Mouse (Mus musculus): ENCODE measurements around the gene Foxf1.

Foxf1 gene

GRCm38 (mm10) chr8:121082218-121083092 is 1.7 kb upstream of the Foxf1 start:
- DNase-seq (ENCODE audit: low spot score in 2 of 2), result no peak

GRCm38 (mm10) chr8:121083093-121083935 is 872 bp upstream of the Foxf1 start:
- DNase-seq (ENCODE audit: low spot score in 2 of 2), result no peak

- DNase-seq (ENCODE audit: low spot score in 2 of 2), result no peak
These were observed 313 bp upstream of the Foxf1 start for GRCm38 (mm10) chr8:121083936-121084209.

- no peak for DNase-seq (ENCODE audit: low spot score in 2 of 2)
These were observed 825 bp downstream of the Foxf1 start for GRCm38 (mm10) chr8:121085011-121085410.

- no peak for DNase-seq (ENCODE audit: low spot score in 2 of 2)
These were observed 1.4 kb downstream of the Foxf1 start for GRCm38 (mm10) chr8:121085561-121085960.

- no peak for DNase-seq (ENCODE audit: low spot score in 2 of 2)
These were observed 2.1 kb downstream of the Foxf1 start for GRCm38 (mm10) chr8:121086004-121086900.

- no peak for DNase-seq (ENCODE audit: low spot score in 2 of 2)
These were observed 4.1 kb downstream of the Foxf1 start for GRCm38 (mm10) chr8:121088281-121088680.

GRCm38 (mm10) chr8:121088871-121089630 is 4.9 kb downstream of the Foxf1 start:
- DNase-seq (ENCODE audit: low spot score in 2 of 2), result no peak

GRCm38 (mm10) chr8:121089631-121090380 is 5.6 kb downstream of the Foxf1 start:
- DNase-seq (ENCODE audit: low spot score in 2 of 2), result no peak

GRCm38 (mm10) chr8:121090716-121091115 is 6.5 kb downstream of the Foxf1 start:
- DNase-seq (ENCODE audit: low spot score in 2 of 2), result no peak

GRCm38 (mm10) chr8:121092141-121092540 is 8.0 kb downstream of the Foxf1 start:
- DNase-seq (ENCODE audit: low spot score in 2 of 2), result no peak

- peak; percentile 82 to 86 for DNase-seq (ENCODE audit: low spot score in 2 of 2)
These were observed 8.4 kb downstream of the Foxf1 start for GRCm38 (mm10) chr8:121092627-121093026.

- DNase-seq (ENCODE audit: low spot score in 2 of 2), result no peak
These were observed 9.3 kb downstream of the Foxf1 start for GRCm38 (mm10) chr8:121093496-121093895.

- DNase-seq (ENCODE audit: low spot score in 2 of 2), result peak; percentile 67 to 79
These were observed 20.0 kb downstream of the Foxf1 start for GRCm38 (mm10) chr8:121104049-121104818.

- DNase-seq (ENCODE audit: low spot score in 2 of 2), result peak; percentile 99
These were observed 23.8 kb downstream of the Foxf1 start, which contains the start of gene Mthfsd for GRCm38 (mm10) chr8:121107668-121108656. Gene Mthfsd (minus strand): TSS chr8:121108392.

GRCm38 (mm10) chr8:121108657-121109056 is 24.5 kb downstream of the Foxf1 start:
- no peak for DNase-seq (ENCODE audit: low spot score in 2 of 2)

GRCm38 (mm10) chr8:121111145-121111907 is 27.1 kb downstream of the Foxf1 start:
- no peak for DNase-seq (ENCODE audit: low spot score in 2 of 2)

Data from frontal cortex, postnatal 36 days (tissue).